Mouse (Mus musculus) hindbrain, embryonic 11.5 days (tissue): ENCODE results near the gene Atg2b. TPM values are rescaled to one million over a fixed set of nuclear protein-coding genes. Genes with fewer than 3 reads are reported as not detected.

ENCODE experiments used
- ATAC-seq: fragments of 200-750 bp; cut with Nextera tagmentation; 2 replicates; pipeline ENCODE4 v1.8.0; 2017; ENCODE audit warnings: mild to moderate bottlenecking, moderate TSS enrichment, moderate library complexity; ENCODE audit not compliant: low FRiP score
- DNase-seq: peaks from one replicate; pipeline ENCODE4 v3.0.0-alpha.2; 2015; ENCODE audit warnings: low spot score
- H3K27ac ChIP-seq: fragments of 300-500 bp; sonication (generic); 2 replicates; pipeline ENCODE4 v1.5.1; 2014; ENCODE audit warnings: mild to moderate bottlenecking, low read depth, low read length
- H3K27me3 ChIP-seq: fragments of 300-500 bp; sonication (generic); 2 replicates; pipeline ENCODE4 v1.6.1; 2014; ENCODE audit warnings: mild to moderate bottlenecking, low read length, moderate library complexity, mixed read lengths; ENCODE audit not compliant: control insufficient read depth, insufficient read depth
- H3K36me3 ChIP-seq: fragments of 300-500 bp; sonication (generic); 2 replicates; pipeline ENCODE4 v1.6.1; 2014; ENCODE audit warnings: mild to moderate bottlenecking, low read length, moderate library complexity, mixed read lengths; ENCODE audit not compliant: control insufficient read depth, insufficient read depth
- H3K4me1 ChIP-seq: fragments of 300-500 bp; sonication (generic); replicated peaks from 2 replicates; pipeline ENCODE4 v1.6.1; 2014; ENCODE audit warnings: low read length, mixed read lengths; ENCODE audit not compliant: control insufficient read depth, insufficient read depth
- H3K4me2 ChIP-seq: fragments of 300-500 bp; sonication (generic); replicated peaks from 2 replicates; pipeline ENCODE4 v1.6.1; 2014; ENCODE audit warnings: mild to moderate bottlenecking, low read depth, low read length
- H3K4me3 ChIP-seq: fragments of 300-500 bp; sonication (generic); 2 replicates; pipeline ENCODE4 v1.5.1; 2014; ENCODE audit warnings: low read depth, low read length
- H3K9ac ChIP-seq: fragments of 300-500 bp; sonication (generic); 2 replicates; pipeline ENCODE4 v1.6.1; 2014; ENCODE audit warnings: low read depth, low read length
- H3K9me3 ChIP-seq: fragments of 300-500 bp; sonication (generic); 2 replicates; pipeline ENCODE4 v1.6.1; 2016; ENCODE audit warnings: low read length; ENCODE audit not compliant: control insufficient read depth
- WGBS: fragments of 180-500 bp; shearing (Covaris S2); extraction: QIAGEN DNeasy Blood & Tissue Kit; methylation state at CpG from one replicate; pipeline ENCODE4 v1.1.7; 2014; 5-methylcytosine and 5-hydroxymethylcytosine counted together
- polyA plus RNA-seq: library from polyadenylated mRNA; unstranded; fragments of >200 nt; fragmentation: Nextera tagmentation; extraction: Ambion mirVana; gene quantifications from 2 replicates; pipeline ENCODE4 v1.2.1, GENCODE M21; 2014

Gene Atg2b
- polyA plus RNA-seq, 1 experiment from 2014 or later: 16.1 TPM

- Histone ChIP-seq H3K9ac (no peak overlapping the region), H3K4me2 (no peak overlapping the region), H3K4me3 (no peak overlapping the region), H3K27ac (no peak overlapping the region), H3K36me3 (no peaks in the 10 kb centered on the region), H3K4me1 (no peaks in the 10 kb centered on the region), H3K9me3 (no peaks in the 10 kb centered on the region), H3K27me3 (no peaks in the 10 kb centered on the region)
- DNase-seq: no peak
- WGBS: 84% methylated on average over 8 of the region's 8 CpGs
- no peak for ATAC-seq
These were observed 87.9 kb downstream of the Atg2b start for GRCm38 (mm10) chr12:105597135-105597534.

GRCm38 (mm10) chr12:105593471-105593870, 91.5 kb downstream of the Atg2b start:
- Histone ChIP-seq H3K4me2 (no peak overlapping the region), H3K9ac (no peak overlapping the region), H3K36me3 (no peaks in the 10 kb centered on the region), H3K4me1 (no peaks in the 10 kb centered on the region), H3K27me3 (no peaks in the 10 kb centered on the region), H3K27ac (no peak overlapping the region), H3K9me3 (no peaks in the 10 kb centered on the region), H3K4me3 (no peak overlapping the region)
- no peak for ATAC-seq
- no peak for DNase-seq
- WGBS: 62% methylated on average over 4 of the region's 4 CpGs

- no peak for DNase-seq
- ATAC-seq: no peak
- 96% methylated on average over 23 of the region's 23 CpGs for WGBS
These were observed 92.7 kb downstream of the Atg2b start for GRCm38 (mm10) chr12:105592361-105592761.

GRCm38 (mm10) chr12:105590786-105591185, 94.2 kb downstream of the Atg2b start:
- ATAC-seq (no peak), DNase-seq (no peak)
- H3K27ac ChIP-seq: no peak overlapping the region
- no peaks in the 10 kb centered on the region for H3K4me1 ChIP-seq
- no peaks in the 10 kb centered on the region for H3K27me3 ChIP-seq
- no peak overlapping the region for H3K4me3 ChIP-seq
- 88% methylated on average over 7 of the region's 7 CpGs for WGBS
- H3K36me3 ChIP-seq: no peaks in the 10 kb centered on the region
- no peak overlapping the region for H3K9ac ChIP-seq
- H3K9me3 ChIP-seq: no peaks in the 10 kb centered on the region
- no peak overlapping the region for H3K4me2 ChIP-seq

More at GRCm38 (mm10) chr12:105592361-105592761, 92.7 kb downstream of the Atg2b start:
- Histone ChIP-seq H3K9ac (no peak overlapping the region), H3K4me1 (no peaks in the 10 kb centered on the region), H3K9me3 (no peaks in the 10 kb centered on the region), H3K27ac (no peak overlapping the region), H3K4me3 (no peak overlapping the region), H3K4me2 (no peak overlapping the region), H3K27me3 (no peaks in the 10 kb centered on the region), H3K36me3 (no peaks in the 10 kb centered on the region)

- ATAC-seq: no peak
- DNase-seq: no peak
- no peak overlapping the region for H3K4me2 ChIP-seq
- H3K4me1 ChIP-seq: no peaks in the 10 kb centered on the region
- no peaks in the 10 kb centered on the region for H3K9me3 ChIP-seq
- H3K36me3 ChIP-seq: no peaks in the 10 kb centered on the region
- H3K27me3 ChIP-seq: no peaks in the 10 kb centered on the region
- no peak overlapping the region for H3K27ac ChIP-seq
- 81% methylated on average over 8 of the region's 8 CpGs for WGBS
- no peak overlapping the region for H3K4me3 ChIP-seq
- H3K9ac ChIP-seq: no peak overlapping the region
These were observed 97.5 kb downstream of the Atg2b start for GRCm38 (mm10) chr12:105587526-105587925.

GRCm38 (mm10) chr12:105584851-105585250, 100.2 kb downstream of the Atg2b start:
- peak; percentile 66 for ATAC-seq
- no peak overlapping the region for H3K4me3 ChIP-seq
- 21% methylated on average over 12 of the region's 12 CpGs for WGBS
- H3K27ac ChIP-seq: no peak overlapping the region
- peak; percentile 88 for DNase-seq
- H3K4me1 ChIP-seq: no peaks in the 10 kb centered on the region
- no peaks in the 10 kb centered on the region for H3K36me3 ChIP-seq
- H3K9me3 ChIP-seq: no peaks in the 10 kb centered on the region
- no peak overlapping the region for H3K9ac ChIP-seq
- no peak overlapping the region for H3K4me2 ChIP-seq
- H3K27me3 ChIP-seq: no peaks in the 10 kb centered on the region

- DNase-seq: peak; percentile 47
- Histone ChIP-seq H3K4me2 (no peak overlapping the region), H3K4me1 (no peaks in the 10 kb centered on the region), H3K27ac (no peak overlapping the region), H3K9me3 (no peaks in the 10 kb centered on the region), H3K27me3 (no peaks in the 10 kb centered on the region), H3K36me3 (no peaks in the 10 kb centered on the region), H3K4me3 (no peak overlapping the region), H3K9ac (no peak overlapping the region)
- 14% methylated on average over 2 of the region's 2 CpGs for WGBS
- ATAC-seq: peak; percentile 79; the same call in 1 of the 2 replicates
These were observed 101.5 kb downstream of the Atg2b start for GRCm38 (mm10) chr12:105583484-105583883.

GRCm38 (mm10) chr12:105582486-105582885, 102.5 kb downstream of the Atg2b start:
- H3K9me3 ChIP-seq: no peaks in the 10 kb centered on the region
- no peak overlapping the region for H3K9ac ChIP-seq
- H3K4me2 ChIP-seq: no peak overlapping the region
- DNase-seq (no peak), ATAC-seq (no peak; the same call in 1 of the 2 replicates)
- H3K36me3 ChIP-seq: no peaks in the 10 kb centered on the region
- 54% methylated on average over 9 of the region's 9 CpGs for WGBS
- no peaks in the 10 kb centered on the region for H3K27me3 ChIP-seq
- H3K4me3 ChIP-seq: no peak overlapping the region
- no peak overlapping the region for H3K27ac ChIP-seq
- H3K4me1 ChIP-seq: no peaks in the 10 kb centered on the region

- Histone ChIP-seq H3K4me2 (no peak overlapping the region), H3K9ac (no peak overlapping the region), H3K4me3 (no peak overlapping the region), H3K27ac (no peak overlapping the region), H3K9me3 (no peaks in the 10 kb centered on the region), H3K36me3 (no peaks in the 10 kb centered on the region), H3K4me1 (no peaks in the 10 kb centered on the region), H3K27me3 (no peaks in the 10 kb centered on the region)
- no peak for ATAC-seq
- no peak for DNase-seq
- 83% methylated on average over 17 of the region's 17 CpGs for WGBS
These were observed 104.5 kb downstream of the Atg2b start for GRCm38 (mm10) chr12:105580490-105580889.
